Mouse (Mus musculus): ENCODE results near the gene Wdfy1. TPM values are rescaled to one million over a fixed set of nuclear protein-coding genes. Genes with fewer than 3 reads are reported as not detected.

The Wdfy1 gene
- total RNA-seq, 2 experiments from 2014 or later = 0.98 to 28.9 TPM

GRCm38 (mm10) chr1:79761917-79762271, 14.0 kb downstream of the Wdfy1 start:
- ATAC-seq (replicated peaks; ENCODE audit: low FRiP score, poor library complexity, severe bottlenecking) = 0 out of 2 replicates have a peak, but pooled peaks have one; percentile 10

GRCm38 (mm10) chr1:79761106-79761916, 14.6 kb downstream of the Wdfy1 start:
- peak; percentile 91 for ATAC-seq (replicated peaks; ENCODE audit: low FRiP score, poor library complexity, severe bottlenecking)

GRCm38 (mm10) chr1:79760656-79761055, 15.3 kb downstream of the Wdfy1 start:
- peak; percentile 9; the same call in 1 of the 2 replicates for ATAC-seq (replicated peaks; ENCODE audit: low FRiP score, poor library complexity, severe bottlenecking)

- ATAC-seq (replicated peaks; ENCODE audit: low FRiP score, poor library complexity, severe bottlenecking) = no peak
Measured at GRCm38 (mm10) chr1:79759436-79759972, 16.4 kb downstream of the Wdfy1 start.

GRCm38 (mm10) chr1:79759006-79759405, 16.9 kb downstream of the Wdfy1 start:
- no peak for ATAC-seq (replicated peaks; ENCODE audit: low FRiP score, poor library complexity, severe bottlenecking)

- ATAC-seq (replicated peaks; ENCODE audit: low FRiP score, poor library complexity, severe bottlenecking) = no peak
Measured at GRCm38 (mm10) chr1:79757597-79757996, 18.3 kb downstream of the Wdfy1 start.

GRCm38 (mm10) chr1:79757161-79757560, 18.8 kb downstream of the Wdfy1 start:
- ATAC-seq (replicated peaks; ENCODE audit: low FRiP score, poor library complexity, severe bottlenecking) = no peak

- ATAC-seq (replicated peaks; ENCODE audit: low FRiP score, poor library complexity, severe bottlenecking) = no peak
Measured at GRCm38 (mm10) chr1:79756417-79756816, 19.5 kb downstream of the Wdfy1 start.

GRCm38 (mm10) chr1:79755376-79755775, 20.6 kb downstream of the Wdfy1 start:
- ATAC-seq (replicated peaks; ENCODE audit: low FRiP score, poor library complexity, severe bottlenecking) = no peak

- no peak for ATAC-seq (replicated peaks; ENCODE audit: low FRiP score, poor library complexity, severe bottlenecking)
Measured at GRCm38 (mm10) chr1:79754936-79755335, 21.0 kb downstream of the Wdfy1 start.

- ATAC-seq (replicated peaks; ENCODE audit: low FRiP score, poor library complexity, severe bottlenecking) = no peak
Measured at GRCm38 (mm10) chr1:79753456-79753855, 22.5 kb downstream of the Wdfy1 start.

GRCm38 (mm10) chr1:79752714-79753340, 23.1 kb downstream of the Wdfy1 start:
- ATAC-seq (replicated peaks; ENCODE audit: low FRiP score, poor library complexity, severe bottlenecking) = no peak

GRCm38 (mm10) chr1:79752015-79752695, 23.8 kb downstream of the Wdfy1 start:
- no peak for ATAC-seq (replicated peaks; ENCODE audit: low FRiP score, poor library complexity, severe bottlenecking)

GRCm38 (mm10) chr1:79751186-79751585, 24.8 kb downstream of the Wdfy1 start:
- ATAC-seq (replicated peaks; ENCODE audit: low FRiP score, poor library complexity, severe bottlenecking) = no peak

GRCm38 (mm10) chr1:79746056-79746455, 29.9 kb downstream of the Wdfy1 start:
- ATAC-seq (replicated peaks; ENCODE audit: low FRiP score, poor library complexity, severe bottlenecking) = no peak

- no peak for ATAC-seq (replicated peaks; ENCODE audit: low FRiP score, poor library complexity, severe bottlenecking)
Measured at GRCm38 (mm10) chr1:79743385-79743784, 32.6 kb downstream of the Wdfy1 start.

- no peak for ATAC-seq (replicated peaks; ENCODE audit: low FRiP score, poor library complexity, severe bottlenecking)
Measured at GRCm38 (mm10) chr1:79742949-79743348, 33.0 kb downstream of the Wdfy1 start.

- ATAC-seq (replicated peaks; ENCODE audit: low FRiP score, poor library complexity, severe bottlenecking) = no peak
Measured at GRCm38 (mm10) chr1:79741002-79741401, 34.9 kb downstream of the Wdfy1 start.

- ATAC-seq (replicated peaks; ENCODE audit: low FRiP score, poor library complexity, severe bottlenecking) = no peak
Measured at GRCm38 (mm10) chr1:79739726-79740125, 36.2 kb downstream of the Wdfy1 start.

- ATAC-seq (replicated peaks; ENCODE audit: low FRiP score, poor library complexity, severe bottlenecking) = no peak
Measured at GRCm38 (mm10) chr1:79736408-79736807, 39.5 kb downstream of the Wdfy1 start.
